In genomic region chr4:108796701-108797100, GRCm38 (mm10) we compare ENCODE assay signal across 26 mouse cellular contexts. TPM values are rescaled to one million over a fixed set of nuclear protein-coding genes. Genes with fewer than 3 reads are reported as not detected.
A peak's percentile ranks its signal among the peaks of the same experiment; 100 is the strongest.
DNase-seq lines count a peak whose midpoint lies in the region; ATAC-seq lines count a peak whose summit lies in the region.
"Had no signal": no experiment of that assay in that cellular context is flagged by ENCODE, and none has a peak within 500 bp of the region (broad histone marks: within the 10 kb centered on the region; RNA-seq: fewer than 3 reads in every experiment).

No protein-coding gene starts in this region.

- DNase-seq in kidney, adult 11 months, result peak; percentile 34
- DNase-seq in lung, postnatal 36 days, result peak; percentile 33
- no peak for DNase-seq in lung, adult 18-20 months
- DNase-seq in kidney, adult 9 months, result peak; percentile 42
- no peak for DNase-seq in ovary, postnatal 14 days (ENCODE audit: low spot score)
- DNase-seq in spleen, postnatal 36 days (ENCODE audit: low spot score in 2 of 2), result no peak
- DNase-seq: adrenal gland, postnatal 10 days; cerebellum, adult 11-12 months; cerebellum, postnatal 14 days; heart, postnatal 4 days; right cerebral cortex, postnatal 14 days; thymus, adult 18-20 months; thymus, postnatal 4 days had no signal

- H3K4me1 ChIP-seq in kidney, embryonic 14.5 days (ENCODE audit: control insufficient read depth, insufficient read depth, low read length), result no peaks in the 10 kb centered on the region
- H3K4me1 ChIP-seq: hindbrain, embryonic 15.5 days; intestine, embryonic 15.5 days; limb, embryonic 15.5 days; liver, embryonic 15.5 days; midbrain, embryonic 13.5 days had no signal

- no peak overlapping the region for H3K9ac ChIP-seq in kidney, embryonic 14.5 days (ENCODE audit: low read depth, low read length)
- H3K9ac ChIP-seq: embryonic facial prominence, embryonic 15.5 days; hindbrain, embryonic 15.5 days; intestine, embryonic 15.5 days; limb, embryonic 15.5 days; liver, embryonic 15.5 days; midbrain, embryonic 13.5 days; neural tube, embryonic 13.5 days; stomach, embryonic 15.5 days had no signal

- no peak for ATAC-seq in kidney, embryonic 14.5 days (ENCODE audit: low FRiP score, low TSS enrichment)
- ATAC-seq: activated CD4-positive, CD25-positive, alpha-beta regulatory T cell, adult 4 months; forebrain, embryonic 16.5 days; intestine, embryonic 15.5 days; midbrain, embryonic 13.5 days had no signal

- H3K4me2 ChIP-seq in kidney, embryonic 14.5 days (replicated peaks; ENCODE audit: low read depth, low read length), result no peak overlapping the region
- H3K4me2 ChIP-seq: embryonic facial prominence, embryonic 15.5 days; hindbrain, embryonic 15.5 days; intestine, embryonic 15.5 days; limb, embryonic 15.5 days; liver, embryonic 15.5 days; midbrain, embryonic 13.5 days; neural tube, embryonic 13.5 days; stomach, embryonic 15.5 days had no signal

- H3K9me3 ChIP-seq in kidney, embryonic 14.5 days (ENCODE audit: control insufficient read depth, low read length), result no peaks in the 10 kb centered on the region
- H3K9me3 ChIP-seq: embryonic facial prominence, embryonic 15.5 days; hindbrain, embryonic 15.5 days; intestine, embryonic 15.5 days; limb, embryonic 15.5 days; liver, embryonic 15.5 days; midbrain, embryonic 13.5 days; neural tube, embryonic 13.5 days; stomach, embryonic 15.5 days had no signal

- no peak overlapping the region for H3K4me3 ChIP-seq in kidney, embryonic 14.5 days (ENCODE audit: low read length)
- H3K4me3 ChIP-seq: embryonic facial prominence, embryonic 15.5 days; hindbrain, embryonic 15.5 days; intestine, embryonic 15.5 days; limb, embryonic 15.5 days; liver, embryonic 15.5 days; midbrain, embryonic 13.5 days; neural tube, embryonic 13.5 days; stomach, embryonic 15.5 days had no signal

- H3K27me3 ChIP-seq in kidney, embryonic 14.5 days (ENCODE audit: control insufficient read depth, insufficient read depth, low read length), result no peaks in the 10 kb centered on the region
- H3K27me3 ChIP-seq: embryonic facial prominence, embryonic 15.5 days; hindbrain, embryonic 15.5 days; intestine, embryonic 15.5 days; limb, embryonic 15.5 days; liver, embryonic 15.5 days; midbrain, embryonic 13.5 days; neural tube, embryonic 13.5 days; stomach, embryonic 15.5 days had no signal

- no peak overlapping the region for H3K27ac ChIP-seq in kidney, embryonic 14.5 days (ENCODE audit: low read depth, low read length)
- H3K27ac ChIP-seq: embryonic facial prominence, embryonic 15.5 days; hindbrain, embryonic 15.5 days; intestine, embryonic 15.5 days; limb, embryonic 15.5 days; liver, embryonic 15.5 days; midbrain, embryonic 13.5 days; neural tube, embryonic 13.5 days; stomach, embryonic 15.5 days had no signal

- no peaks in the 10 kb centered on the region for H3K36me3 ChIP-seq in kidney, embryonic 14.5 days (ENCODE audit: control insufficient read depth, insufficient read depth, low read length)
- H3K36me3 ChIP-seq: embryonic facial prominence, embryonic 15.5 days; hindbrain, embryonic 15.5 days; intestine, embryonic 15.5 days; limb, embryonic 15.5 days; liver, embryonic 15.5 days; midbrain, embryonic 13.5 days; neural tube, embryonic 13.5 days; stomach, embryonic 15.5 days had no signal

- 18% methylated on average over 4 of the region's 4 CpGs for whole genome bisulfite sequencing in kidney, embryonic 14.5 days

RNA-seq across cellular contexts. Expression of gene Zfyve9, which starts 16.1 kb away (rescaled TPM):
- polyA plus RNA-seq in kidney, embryonic 14.5 days (2014; fragmentation: Nextera tagmentation; extraction: Ambion mirVana), result 7.2 and 7.5 TPM in 2 replicates

RNA-seq across cellular contexts. Expression of gene Btf3l4, which starts 36.7 kb away (rescaled TPM):
- 199 and 224 TPM in 2 replicates for polyA plus RNA-seq in kidney, embryonic 14.5 days (2014; fragmentation: Nextera tagmentation; extraction: Ambion mirVana)

RNA-seq across cellular contexts. Expression of gene Txndc12, which starts 37.7 kb away (rescaled TPM):
- 112 and 117 TPM in 2 replicates for polyA plus RNA-seq in kidney, embryonic 14.5 days (2014; fragmentation: Nextera tagmentation; extraction: Ambion mirVana)

RNA-seq across cellular contexts. Expression of gene Kti12, which starts 50.9 kb away (rescaled TPM):
- 66.3 and 68.7 TPM in 2 replicates for polyA plus RNA-seq in kidney, embryonic 14.5 days (2014; fragmentation: Nextera tagmentation; extraction: Ambion mirVana)

RNA-seq across cellular contexts. Expression of gene A730015C16Rik, which starts 51.7 kb away (rescaled TPM):
- 0.76 and 1.5 TPM in 2 replicates for polyA plus RNA-seq in kidney, embryonic 14.5 days (2014; fragmentation: Nextera tagmentation; extraction: Ambion mirVana)
- polyA plus RNA-seq: gonadal fat pad, adult 2 months; spleen, adult 2 months had no signal

Comparison
In these comparisons a context has a peak if more than half of its experiments do, and no peak if none do; other contexts are left out.
1. DNase-seq: peak in kidney, adult 11 months (single experiment), lung, postnatal 36 days (single experiment) and kidney, adult 9 months (single experiment); none in lung, adult 18-20 months (0 of 2), ovary, postnatal 14 days (single experiment) and spleen, postnatal 36 days (0 of 2).